Mouse (Mus musculus) lung, postnatal 0 days (tissue): ENCODE measurements around the gene Tor2a.

Source experiments
- CTCF ChIP-seq: IDR thresholded peaks from 2 replicates; pipeline ENCODE4 v1.5.1; 2016; ENCODE audit warnings: antibody characterized with exemption, mild to moderate bottlenecking
- EP300 ChIP-seq: IDR thresholded peaks from 2 replicates; pipeline ENCODE4 v1.6.1; 2016; ENCODE audit warnings: antibody characterized with exemption, mild to moderate bottlenecking, control low read depth

DNA sequence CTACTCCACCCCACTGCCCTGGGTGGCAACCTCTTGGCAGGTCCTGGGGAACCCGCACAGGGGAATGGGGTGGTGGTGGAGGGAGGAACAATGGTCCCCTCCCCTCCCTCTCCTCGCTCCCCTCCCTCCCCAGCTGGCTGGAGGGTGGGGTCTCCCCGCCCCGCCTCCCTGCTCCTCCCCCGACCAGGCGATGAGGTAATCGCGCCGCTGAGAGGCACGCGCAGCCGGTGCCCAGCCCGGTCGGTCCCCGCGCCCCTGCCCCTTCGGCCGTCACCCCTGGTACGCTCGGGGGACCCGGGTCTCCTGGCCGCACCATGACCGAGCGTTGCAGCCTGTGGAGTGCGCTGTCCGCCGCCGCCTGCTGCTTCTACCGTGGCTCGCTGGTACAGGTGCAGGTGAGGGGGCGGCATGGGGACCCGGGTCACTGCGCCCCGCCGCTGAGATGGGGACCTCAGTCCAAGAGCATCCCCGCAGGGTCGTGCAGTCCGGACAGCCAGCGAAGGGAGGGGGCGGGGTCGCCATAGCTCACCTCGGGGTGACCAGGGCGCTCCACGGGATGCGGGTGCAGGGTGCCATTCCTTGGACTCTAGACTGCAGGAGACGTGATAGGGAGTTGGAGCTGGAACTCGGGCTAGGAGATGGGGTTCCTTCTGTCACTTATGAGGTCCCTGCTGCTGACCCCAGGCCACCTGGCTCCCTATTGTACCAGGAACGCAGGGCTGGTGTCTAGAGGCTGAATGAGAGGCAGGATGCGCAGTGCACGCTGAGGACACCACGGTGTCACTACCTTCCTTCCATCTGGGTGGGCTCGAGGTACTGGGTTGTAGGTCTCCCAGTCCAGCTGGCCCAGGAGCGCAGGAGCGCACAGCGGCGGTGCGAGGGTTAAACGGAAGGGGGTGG, 15.5 kb upstream of the Tor2a start:
- TF ChIP-seq CTCF (no peak), EP300 (no peak)
